Mouse (Mus musculus) central nervous system, embryonic 11.5 days (tissue): Measurements from ENCODE around the gene Usf2. TPM values are rescaled to one million over a fixed set of nuclear protein-coding genes. Genes with fewer than 3 reads are reported as not detected.

Source experiments
- polyA plus RNA-seq: library from polyadenylated mRNA; depleted of rRNA; stranded (reverse); fragments of >200 nt; gene quantifications from 2 replicates; pipeline ENCODE4 v1.2.3, GENCODE M21; 2012; rRNA removed

Usf2 gene
- 97.2 and 156 TPM in 2 replicates for polyA plus RNA-seq

DNA sequence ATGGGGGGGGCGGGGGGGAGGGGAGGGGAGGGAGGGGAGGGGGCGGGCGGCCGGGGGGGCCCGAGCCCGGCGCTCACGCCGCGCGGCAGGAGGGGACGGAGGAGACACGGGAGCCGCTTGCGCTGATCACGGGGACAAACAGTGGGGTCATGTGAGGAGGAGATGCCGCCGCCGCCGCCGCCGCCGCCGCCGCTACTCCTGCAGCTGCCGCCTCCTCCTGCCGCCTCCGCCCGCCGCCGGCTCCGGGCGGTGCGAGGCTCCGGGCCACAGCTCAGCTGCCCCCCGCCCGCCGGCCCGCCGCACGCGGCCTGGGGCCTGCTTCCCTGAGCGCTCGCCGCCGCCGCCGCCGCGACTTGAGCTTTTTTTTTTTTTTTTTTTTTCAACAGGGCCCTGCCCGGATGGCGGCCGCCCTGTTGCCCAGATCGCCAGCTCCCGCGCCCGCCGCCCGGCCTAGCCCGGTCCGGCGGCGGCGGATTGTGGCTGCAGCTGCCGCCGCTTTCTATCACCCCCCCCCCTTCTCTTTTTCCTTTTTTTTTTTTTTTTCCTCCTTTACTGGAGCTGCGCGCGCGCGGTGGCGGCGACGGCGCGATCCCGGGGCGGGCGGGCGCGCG is at the start of gene Usf2:
Gene Usf2 (minus strand): TSS at position 48 of the 611 bp plus-strand sequence.

DNA sequence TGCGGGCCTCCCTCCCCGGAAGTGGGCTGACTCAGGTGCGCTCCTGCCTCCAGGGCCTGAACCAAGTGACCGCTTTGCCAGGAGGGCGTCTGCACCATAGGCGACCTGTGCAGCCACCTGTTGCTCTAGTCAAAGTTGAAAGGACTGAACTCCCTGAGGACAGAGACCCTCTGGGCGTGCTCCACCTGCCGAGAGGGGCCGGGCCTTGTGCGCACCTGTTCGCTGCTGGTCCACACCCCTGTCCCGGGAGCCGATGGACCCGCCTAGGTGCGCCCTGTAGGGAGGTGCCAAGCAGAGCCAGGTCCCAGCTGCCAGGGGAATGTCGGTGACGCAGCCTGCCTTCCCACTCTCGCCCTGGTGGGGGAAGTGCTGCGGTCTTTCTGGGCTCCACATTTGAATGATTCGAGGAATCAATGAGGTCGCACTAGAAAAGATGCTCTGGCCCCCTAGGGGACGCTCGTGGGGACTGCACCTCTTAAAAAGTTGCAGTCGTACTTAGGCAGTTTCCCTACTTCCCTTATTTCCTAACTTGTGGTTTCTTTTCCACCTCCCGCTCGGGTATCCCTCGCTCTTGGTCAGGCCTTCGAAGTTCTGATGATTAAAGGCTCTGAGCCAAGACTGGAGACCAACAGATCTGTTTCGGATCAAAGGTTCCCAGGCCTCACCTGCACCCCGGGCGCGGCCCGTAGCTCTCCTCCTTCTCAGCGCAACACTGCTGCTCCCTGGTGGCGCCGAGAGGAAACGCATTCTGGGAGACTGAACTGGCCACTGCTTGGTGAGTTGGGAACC is 17.1 kb upstream of the Usf2 start, which contains the start of gene Fam187b:
Gene Fam187b (plus strand): TSS at position 290 of the 789 bp plus-strand sequence.

DNA sequence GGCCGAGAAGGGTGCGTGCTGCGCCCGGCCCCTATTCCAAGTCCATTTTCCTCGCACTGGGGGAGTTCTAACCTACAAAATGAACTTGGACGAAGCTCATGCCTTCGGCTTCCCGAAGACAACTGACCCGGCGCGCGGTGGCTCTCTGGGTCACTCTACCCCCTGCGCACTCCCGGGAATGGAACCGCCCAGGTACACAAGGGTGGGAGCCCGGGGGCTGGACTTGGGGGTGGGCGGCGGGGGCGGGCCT is 16.6 kb upstream of the Usf2 start, which contains the start of gene Lsr:
Gene Lsr (minus strand): TSS at position 214 of the 250 bp plus-strand sequence.

DNA sequence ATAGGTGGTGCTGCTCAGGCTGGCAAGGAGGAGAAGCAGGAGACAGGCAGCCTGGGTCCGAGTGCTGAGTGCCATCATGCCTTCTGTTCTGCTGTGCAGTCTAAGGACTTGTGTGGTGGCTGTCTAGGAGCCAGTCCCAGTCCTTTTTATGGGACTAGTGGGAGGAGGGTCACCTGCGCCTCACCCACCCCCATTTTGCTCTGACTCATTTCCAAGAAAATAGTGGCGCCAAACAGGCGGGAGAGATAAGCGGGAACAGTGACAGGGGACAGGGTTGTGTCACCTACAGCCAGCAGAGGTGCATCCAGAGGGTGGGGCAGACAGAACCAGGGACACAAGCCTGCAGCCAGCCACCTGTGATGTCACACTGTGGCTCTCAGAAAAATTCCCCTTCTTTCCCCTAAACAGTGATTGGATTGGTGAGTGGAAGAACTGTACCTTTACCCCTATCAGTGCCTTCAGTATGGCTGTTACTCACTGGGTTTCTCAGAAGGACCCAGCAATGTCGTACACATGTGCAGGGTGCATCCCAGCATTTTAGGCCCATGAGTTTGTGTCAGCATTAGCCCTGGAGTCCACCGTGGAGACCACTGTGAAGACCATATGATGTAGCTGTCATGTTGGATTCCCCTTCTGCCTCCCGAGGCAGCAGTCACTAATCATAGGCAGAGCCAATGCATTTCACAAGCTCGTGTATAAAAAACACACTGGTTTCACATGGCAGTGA is 12.5 kb downstream of the Usf2 start, which contains the start of gene Hamp:
Gene Hamp (minus strand): TSS at position 124 of the 727 bp plus-strand sequence.

DNA sequence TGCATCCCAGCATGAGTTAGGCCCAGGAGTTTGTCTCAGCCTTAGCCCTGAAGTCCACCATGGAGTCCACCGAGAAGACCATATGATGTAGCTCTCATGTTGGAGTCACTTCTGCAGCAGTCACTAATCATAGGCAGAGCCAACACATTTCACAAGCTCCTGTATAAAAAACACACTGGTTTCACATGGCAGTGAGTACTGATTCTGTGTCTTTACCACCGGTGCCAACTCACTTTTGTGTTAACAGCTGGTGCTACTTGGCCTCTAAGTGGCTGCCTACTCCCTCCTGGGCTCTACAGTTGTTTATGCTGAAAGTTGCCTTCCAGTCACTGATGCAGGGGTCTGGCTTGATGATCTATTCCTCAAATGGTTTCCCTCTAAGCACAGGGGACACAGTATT is 32.0 kb downstream of the Usf2 start, which contains the start of gene Hamp2:
Gene Hamp2 (minus strand): TSS at position 101 of the 400 bp plus-strand sequence.

DNA sequence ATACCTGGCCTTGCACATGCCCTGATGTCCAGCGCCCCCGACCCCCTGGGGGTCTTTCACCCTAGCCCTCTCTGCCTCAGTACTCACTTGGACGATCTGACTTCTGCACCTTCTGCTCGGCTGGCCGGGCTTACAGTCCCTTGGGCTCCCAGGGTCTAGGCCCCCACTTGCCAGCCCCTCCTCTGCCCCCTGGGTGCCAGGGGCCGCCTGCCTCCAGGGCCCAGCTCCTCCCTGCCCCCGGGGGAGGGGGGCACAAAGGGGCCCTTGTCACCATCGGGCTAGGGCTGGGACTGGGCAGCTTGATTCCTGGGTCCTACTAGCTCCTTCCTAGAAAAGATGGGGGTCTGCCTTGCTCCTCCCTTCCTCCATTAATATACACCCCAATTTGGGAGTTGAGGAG is 41.9 kb downstream of the Usf2 start, which contains the start of gene Mag:
Gene Mag (minus strand): TSS at position 142 of the 400 bp plus-strand sequence.

Other genes starting within 250 kb of the Usf2 start
- gene Atp4a, start 244.6 kb downstream of the Usf2 start, polyA plus RNA-seq: 0.70 and 1.3 TPM in 2 replicates
- 66.3 and 120 TPM in 2 replicates for gene Tmem147, start 227.3 kb downstream of the Usf2 start, polyA plus RNA-seq
- 0.16 TPM in 1 of 2 replicates, not detected in the other for gene Gapdhs, start 213.1 kb downstream of the Usf2 start, polyA plus RNA-seq
- gene Sbsn, start 205.3 kb downstream of the Usf2 start, polyA plus RNA-seq: 5.4 and 6.3 TPM in 2 replicates
- 0.06 and 0.15 TPM in 2 replicates for gene Dmkn, start 193.0 kb downstream of the Usf2 start, polyA plus RNA-seq
- gene Krtdap, start 168.9 kb downstream of the Usf2 start, polyA plus RNA-seq: not detected in 2 replicates
- 0.05 and 0.21 TPM in 2 replicates for gene Ffar2, start 133.0 kb downstream of the Usf2 start, polyA plus RNA-seq
- gene Ffar3, start 100.6 kb downstream of the Usf2 start, polyA plus RNA-seq: 0.05 TPM in 1 of 2 replicates, not detected in the other
- gene Ffar1, start 95.2 kb downstream of the Usf2 start, polyA plus RNA-seq: 0.02 TPM in 1 of 2 replicates, not detected in the other
- gene Cd22, start 76.5 kb downstream of the Usf2 start, polyA plus RNA-seq: 0.01 and 0.05 TPM in 2 replicates
- gene Mag, start 41.9 kb downstream of the Usf2 start, polyA plus RNA-seq: 0.26 and 0.46 TPM in 2 replicates
- not detected in 2 replicates for gene Hamp2, start 32.1 kb downstream of the Usf2 start, polyA plus RNA-seq
- not detected in 2 replicates for gene Hamp, start 12.8 kb downstream of the Usf2 start, polyA plus RNA-seq
- gene Lsr, start 16.7 kb upstream of the Usf2 start, polyA plus RNA-seq: 15.1 and 19.4 TPM in 2 replicates
- 0.60 and 0.68 TPM in 2 replicates for gene Fam187b, start 17.0 kb upstream of the Usf2 start, polyA plus RNA-seq
- 5.5 and 7.8 TPM in 2 replicates for gene Fxyd5, start 85.7 kb upstream of the Usf2 start, polyA plus RNA-seq
- 5.0 and 10.5 TPM in 2 replicates for gene Fxyd7, start 94.7 kb upstream of the Usf2 start, polyA plus RNA-seq
- 8.6 and 18.0 TPM in 2 replicates for gene Fxyd1, start 100.4 kb upstream of the Usf2 start, polyA plus RNA-seq
- 1.8 and 3.3 TPM in 2 replicates for gene Lgi4, start 102.5 kb upstream of the Usf2 start, polyA plus RNA-seq
- 0.89 and 4.8 TPM in 2 replicates for gene Fxyd3, start 119.9 kb upstream of the Usf2 start, polyA plus RNA-seq
- gene Hpn, start 158.5 kb upstream of the Usf2 start, polyA plus RNA-seq: 3.0 and 3.2 TPM in 2 replicates
- gene Scn1b, start 170.2 kb upstream of the Usf2 start, polyA plus RNA-seq: 1.2 and 2.5 TPM in 2 replicates
- gene Gramd1a, start 199.1 kb upstream of the Usf2 start, polyA plus RNA-seq: 209 and 271 TPM in 2 replicates